Mouse (Mus musculus): ENCODE results near the gene Nifk.
A peak's percentile ranks its signal among the peaks of the same experiment; 100 is the strongest.

Gene Nifk

DNA sequence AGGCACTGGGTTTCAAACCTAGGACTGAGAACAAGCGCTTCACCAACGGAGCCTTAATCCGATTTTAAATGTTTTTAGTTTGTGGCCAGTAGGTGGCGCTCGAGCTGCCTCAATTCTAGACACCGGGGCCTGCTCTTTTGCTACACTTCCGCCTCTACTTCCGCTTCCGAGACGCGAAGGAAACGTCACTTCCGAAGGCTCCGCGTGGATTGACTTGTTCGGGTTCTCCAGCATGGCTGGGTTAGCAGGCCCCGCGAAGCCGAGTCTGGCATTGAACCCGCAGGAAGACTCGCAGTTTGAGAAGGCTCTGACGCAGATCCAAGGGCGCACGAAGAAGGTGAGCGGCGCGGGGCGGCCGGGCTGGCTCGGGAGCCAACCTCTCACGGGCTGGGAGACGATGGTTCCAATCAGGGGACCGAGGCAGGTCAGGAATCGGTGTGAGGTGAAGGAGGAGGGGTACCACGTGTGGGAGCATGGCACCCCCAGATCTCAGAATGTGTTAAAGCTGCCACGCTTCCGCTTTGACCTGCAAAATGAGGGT is at the start of gene Nifk:
TSS of gene Nifk (plus strand) at position 179 of the 541 bp plus-strand sequence.
- peak; percentile 100 for ATAC-seq (ENCODE audit: low TSS enrichment)

DNA sequence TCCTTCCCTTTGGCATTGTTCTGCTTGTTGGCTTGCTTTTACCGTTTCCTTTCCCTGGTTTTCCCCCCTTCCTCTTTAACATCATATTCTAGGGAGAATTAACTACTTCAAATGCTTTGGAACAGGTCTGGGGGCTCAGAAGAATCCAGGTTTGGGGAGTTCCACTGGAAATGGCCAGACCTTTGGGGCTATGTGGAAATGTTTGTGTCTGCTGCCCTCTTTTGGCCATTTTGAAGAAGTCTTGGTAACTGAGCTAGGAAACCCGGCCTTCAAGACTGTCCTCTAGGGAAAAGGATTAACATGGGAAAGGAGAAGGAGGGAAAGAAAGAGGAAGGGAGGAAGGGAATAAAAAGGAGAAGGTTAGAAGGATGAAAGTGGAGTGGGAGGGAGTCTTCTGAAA is 46.5 kb upstream of the Nifk start:
- ATAC-seq (ENCODE audit: low TSS enrichment) = peak; percentile 90

DNA sequence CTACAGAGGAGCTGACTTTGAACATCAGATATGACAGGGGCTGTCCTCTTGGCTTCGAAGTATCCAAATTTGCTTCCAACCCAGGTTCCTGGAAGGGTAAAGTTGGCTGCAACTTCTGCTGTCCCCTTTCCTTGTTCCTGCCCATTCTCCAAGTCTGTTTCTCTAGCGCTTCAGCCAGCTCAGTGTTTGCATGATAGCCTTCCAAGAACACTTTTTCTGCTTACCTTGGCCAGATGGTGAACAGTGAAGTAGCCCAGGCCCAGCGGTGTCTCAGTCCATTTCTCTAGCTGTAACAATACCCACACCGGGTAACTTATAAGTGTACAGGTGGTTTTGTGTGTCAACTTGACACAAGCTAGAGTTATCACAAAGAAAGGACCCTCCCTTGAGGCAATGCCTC is 29.3 kb upstream of the Nifk start:
- ATAC-seq (ENCODE audit: low TSS enrichment) = no peak

DNA sequence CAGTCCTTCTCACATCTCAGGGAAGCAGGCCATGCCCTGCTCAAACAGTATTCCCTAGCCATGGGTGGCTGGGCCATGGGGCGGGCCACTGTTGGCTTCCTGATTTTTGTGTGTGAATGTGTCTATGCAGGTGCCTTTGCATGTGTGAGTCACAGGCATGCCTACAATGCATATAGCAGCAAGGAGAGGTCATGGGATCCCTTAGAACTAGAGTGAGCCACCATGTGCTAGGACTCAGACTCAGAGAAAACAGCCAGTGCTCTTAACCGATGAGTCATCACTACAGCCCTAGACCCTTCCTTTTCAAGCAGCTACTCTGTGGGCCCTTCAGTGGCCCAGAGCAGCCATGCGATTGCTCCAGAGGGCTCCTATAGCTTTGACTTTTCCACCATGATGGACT is 27.4 kb upstream of the Nifk start:
- ATAC-seq (ENCODE audit: low TSS enrichment) = no peak; the same call in 1 of the 2 replicates

DNA sequence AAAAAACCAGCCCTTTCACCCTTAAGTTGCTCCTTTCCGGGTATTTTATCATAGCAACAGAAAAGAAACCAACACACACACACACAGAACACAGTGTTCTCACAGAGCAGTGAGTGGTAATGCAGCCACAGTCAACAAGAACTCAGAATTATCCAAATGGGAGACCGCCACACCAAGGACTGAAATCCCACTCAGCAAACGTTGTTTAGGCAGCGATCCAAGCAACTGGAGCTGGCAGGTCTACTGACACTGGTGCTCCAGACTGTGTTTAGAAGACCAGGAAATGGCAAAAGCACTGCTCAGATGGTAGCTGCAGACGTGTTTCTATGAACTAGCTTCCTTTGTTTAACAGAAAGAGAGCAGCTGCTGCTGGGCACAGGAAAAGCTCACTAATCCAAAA is 26.8 kb upstream of the Nifk start:
- no peak for ATAC-seq (ENCODE audit: low TSS enrichment)

DNA sequence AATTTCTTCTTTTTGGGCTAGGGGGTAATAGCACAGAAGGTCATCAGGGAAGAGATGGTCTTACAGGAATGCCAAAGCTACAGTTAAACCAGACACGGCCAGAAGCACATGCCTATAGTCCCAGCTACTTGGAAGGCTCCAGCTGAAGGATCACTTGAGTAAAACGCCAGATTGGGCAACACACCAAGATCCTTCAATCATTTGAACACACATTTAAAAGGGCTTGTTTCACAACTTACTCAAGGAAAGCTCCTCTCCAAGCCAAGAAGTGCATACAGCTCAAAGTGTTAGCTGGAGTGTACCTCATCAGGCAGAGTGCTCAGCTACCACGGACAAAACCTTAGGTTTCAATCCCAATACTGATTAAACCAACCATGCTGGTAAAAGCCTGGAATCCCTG is 25.0 kb upstream of the Nifk start:
- ATAC-seq (ENCODE audit: low TSS enrichment) = no peak

DNA sequence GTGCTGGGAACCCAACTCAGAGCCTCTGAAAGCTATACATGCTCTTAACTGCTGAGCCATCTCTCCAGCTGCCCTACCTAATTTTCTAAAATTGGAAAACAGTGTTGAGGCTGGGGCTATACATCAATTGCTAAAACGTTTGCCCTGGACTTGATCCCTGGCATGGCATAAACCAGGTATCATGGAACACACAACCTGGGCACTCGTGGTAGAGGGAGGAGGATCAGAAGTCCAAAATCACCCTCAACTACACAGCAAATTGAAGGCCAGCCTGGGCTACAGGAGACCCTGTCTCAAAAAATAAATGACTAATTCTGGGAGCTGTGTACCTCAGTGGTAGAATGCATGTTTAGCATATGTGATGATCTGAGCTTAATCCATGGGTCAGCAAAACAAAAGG is 23.9 kb upstream of the Nifk start:
- no peak for ATAC-seq (ENCODE audit: low TSS enrichment)

DNA sequence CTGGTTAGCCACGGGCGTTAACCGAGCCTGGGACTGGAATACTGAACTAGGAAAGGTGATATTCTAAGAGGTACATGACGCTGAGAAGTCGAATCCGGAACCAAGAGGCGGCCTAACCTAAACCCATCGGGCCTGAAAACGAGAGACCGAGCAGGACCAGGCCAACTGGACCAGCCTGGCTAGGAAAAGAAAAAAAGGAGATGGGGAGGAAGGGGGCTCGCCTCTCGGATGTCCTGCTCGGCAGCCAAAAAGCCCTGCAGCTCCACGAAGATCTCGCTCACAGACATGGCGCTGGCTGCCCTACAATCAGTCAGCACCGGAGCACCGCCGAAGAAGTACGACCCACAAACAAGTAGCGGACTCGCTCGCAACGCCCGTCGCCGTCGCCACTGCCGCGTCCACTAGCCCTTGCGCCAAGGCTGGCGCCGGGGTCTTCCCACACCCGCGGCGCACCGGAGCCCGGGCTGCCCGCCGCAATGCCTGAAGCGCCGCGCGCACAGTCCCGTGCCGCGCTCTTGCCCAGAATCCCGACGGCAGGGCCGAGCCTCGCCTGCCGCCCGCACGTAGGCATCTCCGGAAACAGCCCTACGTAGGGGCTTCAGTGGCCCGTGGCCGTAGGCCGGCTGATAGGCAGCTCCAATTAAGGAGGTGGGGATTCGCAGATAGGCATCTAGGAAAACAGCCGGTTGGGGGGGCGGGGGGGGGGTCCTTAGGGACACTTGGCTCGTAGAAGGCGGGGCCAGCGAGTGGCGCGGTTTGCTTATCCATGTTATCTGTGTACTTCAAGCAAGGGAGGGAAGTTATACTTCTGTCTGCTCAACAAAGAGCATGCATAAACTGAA is 10.6 kb upstream of the Nifk start:
- peak; percentile 97 for ATAC-seq (ENCODE audit: low TSS enrichment)

DNA sequence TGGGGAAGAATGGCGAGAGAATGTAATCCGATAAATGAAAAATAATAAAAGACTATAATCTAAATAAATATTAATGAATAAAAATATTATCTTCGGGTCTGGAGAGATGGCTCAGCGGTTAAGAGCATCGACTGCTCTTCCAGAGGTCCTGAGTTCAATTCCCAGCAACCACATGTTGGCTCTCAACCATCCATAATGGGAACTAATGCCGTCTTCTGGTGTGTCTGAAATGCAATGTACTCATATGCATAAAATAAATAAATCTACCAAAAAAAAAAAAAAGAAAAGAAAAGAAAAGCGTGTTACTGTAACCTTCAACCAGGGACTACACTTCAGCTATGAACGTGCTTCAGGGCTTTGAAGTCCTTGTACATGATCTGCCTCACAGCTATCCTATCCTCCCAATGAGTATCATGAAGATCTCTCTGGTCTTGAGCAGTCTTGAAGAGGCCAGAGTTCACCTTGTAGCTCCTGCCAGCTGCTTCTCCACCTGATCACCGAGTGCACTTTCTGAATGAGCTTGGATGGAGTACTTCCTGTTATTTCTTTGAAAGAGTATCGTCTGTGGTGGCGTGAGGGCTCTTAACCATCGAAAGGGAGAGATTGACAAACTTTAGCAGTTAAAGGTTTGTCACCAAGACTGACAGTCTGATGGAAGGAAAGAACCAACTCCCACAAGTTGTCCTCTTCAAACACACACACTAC is 9.9 kb upstream of the Nifk start, which contains the start of gene Tsn:
TSS of gene Tsn (minus strand) at position 118 of the 705 bp plus-strand sequence.
- no peak for ATAC-seq (ENCODE audit: low TSS enrichment)

DNA sequence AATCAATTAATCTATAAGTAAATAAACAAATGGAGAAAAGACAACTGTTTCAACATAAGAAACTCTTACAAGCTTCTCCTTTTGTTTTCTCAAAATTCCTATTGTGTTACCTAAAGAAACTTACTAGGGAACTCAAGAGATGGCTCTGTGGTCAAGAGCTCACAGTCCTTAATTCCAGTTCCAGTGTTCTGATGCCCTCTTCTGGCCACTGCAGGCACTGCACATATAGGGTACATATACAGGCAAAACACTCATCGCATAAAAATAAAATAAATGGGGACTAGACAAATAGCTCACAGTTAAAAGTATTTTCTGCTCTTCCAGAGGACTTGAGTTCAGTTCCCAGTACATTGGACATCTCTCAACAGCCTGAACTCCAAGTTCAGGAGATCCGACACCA is 943 bp upstream of the Nifk start:
- no peak for ATAC-seq (ENCODE audit: low TSS enrichment)

DNA sequence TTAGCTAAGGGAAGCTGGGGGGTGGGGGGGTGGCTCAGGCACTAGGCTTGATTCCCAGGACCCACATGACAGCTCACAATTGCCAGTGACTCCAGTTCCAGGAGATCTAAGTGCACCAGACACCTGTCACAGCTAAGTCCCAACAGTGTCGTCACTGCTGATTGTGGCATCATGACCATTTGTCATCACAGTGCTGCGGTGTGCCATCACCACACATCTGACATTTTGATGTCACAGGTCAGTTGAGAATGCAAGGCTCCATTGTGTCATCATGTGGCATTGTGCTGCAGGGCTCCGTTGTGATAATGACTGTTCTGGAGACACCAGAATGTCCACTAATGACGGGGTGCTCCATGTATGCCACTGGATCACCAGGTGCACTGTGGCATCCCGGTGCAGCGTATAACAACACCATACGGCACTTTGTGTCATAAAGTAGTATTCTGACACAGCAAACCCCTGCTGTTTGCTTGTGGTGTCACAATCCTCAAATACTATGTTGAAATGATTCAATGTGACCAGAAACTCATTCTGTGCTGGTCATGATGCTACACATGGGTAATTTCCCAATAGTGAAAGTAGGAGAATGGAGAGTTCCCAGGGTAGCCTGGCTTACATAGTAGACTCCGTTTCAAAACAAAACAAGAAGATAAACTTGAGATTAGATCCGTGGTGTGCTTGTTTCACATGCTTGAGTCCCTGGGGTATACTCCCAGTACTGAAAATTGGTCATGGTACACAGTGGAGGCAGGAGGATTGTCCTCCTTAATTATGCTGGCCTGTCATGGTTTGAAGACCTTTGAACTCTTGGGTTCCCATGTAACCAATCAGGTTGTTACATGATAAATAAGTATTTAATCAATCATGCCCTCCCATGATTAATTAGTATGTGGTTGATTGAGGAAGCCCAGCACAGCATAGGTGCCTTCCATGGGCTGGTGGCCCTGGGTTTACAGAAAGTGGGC is 13.4 kb downstream of the Nifk start:
- no peak for ATAC-seq (ENCODE audit: low TSS enrichment)

DNA sequence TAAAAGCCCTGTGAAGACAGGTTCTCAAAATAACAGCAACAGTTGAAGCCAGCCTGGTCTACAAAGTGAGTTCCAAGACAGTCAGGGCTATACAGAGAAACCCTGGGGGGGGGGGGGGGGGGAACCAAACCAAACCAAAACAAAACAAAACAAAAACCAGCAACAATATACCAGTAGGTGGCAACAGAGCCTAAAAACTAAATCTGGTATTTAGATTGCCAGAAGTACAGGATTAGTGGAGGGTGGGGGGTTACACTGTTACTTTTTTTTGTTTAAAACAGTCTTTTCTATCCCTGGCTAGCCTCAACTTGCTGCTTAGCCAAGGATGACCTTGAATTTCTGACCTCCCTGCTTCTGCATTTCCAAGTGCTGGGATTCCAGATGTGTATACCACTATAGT is 14.2 kb downstream of the Nifk start:
- no peak for ATAC-seq (ENCODE audit: low TSS enrichment)

DNA sequence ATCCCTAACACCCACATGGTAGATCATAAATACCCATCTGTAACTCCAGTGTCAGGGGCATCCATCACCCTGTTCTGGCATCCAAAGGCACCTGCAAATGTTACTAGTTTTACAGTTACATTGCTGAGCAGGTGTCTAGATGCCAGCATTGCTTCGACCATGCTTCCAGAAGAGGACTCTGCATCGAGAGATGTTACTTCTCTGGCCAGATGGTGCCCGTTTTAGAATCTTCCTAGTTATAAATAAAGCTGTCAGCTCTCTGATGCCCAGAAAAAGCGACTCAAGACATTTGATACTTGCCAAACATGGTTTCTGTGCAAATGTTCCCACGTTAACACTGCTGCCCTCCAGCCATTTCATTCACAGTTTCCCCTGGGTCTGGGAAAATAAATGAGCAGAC is 16.3 kb downstream of the Nifk start:
- ATAC-seq (ENCODE audit: low TSS enrichment) = peak; percentile 97

DNA sequence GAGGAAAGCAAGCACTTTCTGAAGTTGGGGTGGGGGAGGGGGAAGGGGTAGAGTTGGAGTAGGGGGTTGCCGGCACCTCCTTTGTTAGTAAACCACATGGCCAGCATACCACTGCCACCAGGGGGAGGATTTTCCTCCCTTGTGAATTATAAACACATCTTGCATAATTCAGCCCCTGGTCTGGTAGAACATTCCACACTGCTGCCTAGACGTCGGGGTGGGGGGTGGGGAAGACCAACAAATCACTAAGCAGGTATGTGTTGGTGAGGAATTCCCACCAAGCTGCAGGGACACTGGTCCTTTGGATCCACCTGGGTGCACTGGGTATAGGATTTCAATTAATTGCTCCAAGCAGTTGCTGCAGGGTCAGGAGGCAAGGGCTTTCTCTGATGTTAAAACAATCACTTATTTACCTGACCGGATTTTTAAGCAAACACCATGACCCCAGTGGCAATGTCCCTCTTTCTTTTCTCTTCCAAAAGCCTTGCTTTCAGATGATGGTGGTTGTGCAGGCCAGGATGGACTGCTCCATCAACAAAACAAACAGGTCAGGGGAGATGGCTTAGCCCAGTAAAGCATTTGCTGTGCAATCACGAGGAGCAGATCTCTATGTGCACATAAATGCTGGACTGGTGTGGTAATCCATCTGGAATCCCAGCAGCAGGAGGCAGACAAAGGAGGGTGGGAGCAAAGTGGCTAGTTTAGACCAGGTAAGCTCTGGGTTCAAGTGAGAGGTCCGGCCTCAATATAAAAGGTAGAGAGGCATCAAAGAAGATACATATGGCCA is 22.2 kb downstream of the Nifk start:
- no peak for ATAC-seq (ENCODE audit: low TSS enrichment)

DNA sequence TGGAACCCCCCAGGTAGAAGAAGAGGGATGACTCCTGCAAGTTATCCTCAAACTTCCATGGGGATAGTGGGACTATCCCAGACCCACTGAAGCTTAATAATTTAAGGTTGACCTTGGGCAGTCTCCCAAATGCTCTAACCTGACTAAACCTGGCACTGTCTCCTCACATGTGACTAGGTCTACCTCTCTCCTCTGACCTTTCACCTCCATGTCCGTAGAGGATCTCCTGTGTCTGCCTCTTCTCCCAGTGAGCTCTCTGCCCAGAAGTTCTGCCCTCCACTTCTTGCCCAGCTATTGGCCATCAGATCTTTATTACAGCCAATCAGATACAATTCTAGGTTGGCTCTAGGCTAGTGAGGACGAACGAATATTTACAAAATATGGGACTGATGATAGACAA is 28.3 kb downstream of the Nifk start:
- no peak for ATAC-seq (ENCODE audit: low TSS enrichment)

DNA sequence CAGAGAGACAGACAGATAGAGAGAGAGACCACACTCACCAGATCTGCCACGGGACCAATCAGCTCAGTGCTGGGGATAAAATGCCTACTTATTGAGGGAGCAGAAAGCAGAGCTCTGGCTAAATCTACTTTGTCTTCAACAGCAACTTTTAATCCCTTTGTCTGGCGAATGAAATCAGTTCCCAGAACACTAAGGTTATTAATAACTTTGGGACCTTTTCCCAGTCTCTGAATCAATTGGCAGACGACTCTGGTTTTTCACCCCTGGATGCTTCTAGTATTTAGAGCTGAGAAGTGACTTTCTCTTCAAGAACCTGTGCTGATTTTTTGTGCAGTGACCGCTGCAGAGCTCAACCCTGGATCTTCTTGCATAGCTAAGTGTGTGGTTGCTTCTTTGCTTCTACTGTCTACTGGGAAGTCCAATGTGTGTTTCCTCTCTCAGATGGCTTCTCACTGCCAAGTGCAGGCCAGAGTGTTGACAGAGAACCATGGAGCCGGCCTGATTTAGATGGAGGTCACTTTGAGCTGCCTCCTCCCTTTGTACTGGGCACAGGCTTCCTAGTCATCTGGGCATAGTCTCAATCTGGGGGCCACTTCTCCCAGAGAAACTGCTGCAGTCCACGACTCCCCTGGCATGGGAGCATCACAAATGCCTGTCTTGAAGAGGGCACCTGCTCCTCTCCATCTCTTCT is 37.6 kb downstream of the Nifk start:
- ATAC-seq (ENCODE audit: low TSS enrichment) = peak; percentile 47

DNA sequence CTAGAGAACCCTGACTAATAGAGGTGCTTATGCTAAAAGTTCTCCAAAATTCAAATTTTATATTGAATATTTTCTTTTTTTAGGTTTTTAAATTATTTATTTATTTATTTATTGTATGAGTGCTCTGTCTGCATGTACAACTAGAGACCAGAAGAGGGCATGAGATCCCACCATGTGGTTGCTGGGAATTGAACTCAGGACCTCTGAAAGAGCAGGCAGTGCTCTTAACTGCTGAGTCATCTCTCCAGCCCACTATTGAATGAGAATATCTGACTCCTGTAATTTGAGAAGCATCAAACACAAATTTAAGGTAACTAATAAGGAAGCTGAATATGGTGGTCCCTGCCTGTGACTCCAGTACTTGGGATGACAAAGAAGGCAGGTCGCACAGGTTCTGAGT is 46.3 kb downstream of the Nifk start:
- no peak for ATAC-seq (ENCODE audit: low TSS enrichment)

DNA sequence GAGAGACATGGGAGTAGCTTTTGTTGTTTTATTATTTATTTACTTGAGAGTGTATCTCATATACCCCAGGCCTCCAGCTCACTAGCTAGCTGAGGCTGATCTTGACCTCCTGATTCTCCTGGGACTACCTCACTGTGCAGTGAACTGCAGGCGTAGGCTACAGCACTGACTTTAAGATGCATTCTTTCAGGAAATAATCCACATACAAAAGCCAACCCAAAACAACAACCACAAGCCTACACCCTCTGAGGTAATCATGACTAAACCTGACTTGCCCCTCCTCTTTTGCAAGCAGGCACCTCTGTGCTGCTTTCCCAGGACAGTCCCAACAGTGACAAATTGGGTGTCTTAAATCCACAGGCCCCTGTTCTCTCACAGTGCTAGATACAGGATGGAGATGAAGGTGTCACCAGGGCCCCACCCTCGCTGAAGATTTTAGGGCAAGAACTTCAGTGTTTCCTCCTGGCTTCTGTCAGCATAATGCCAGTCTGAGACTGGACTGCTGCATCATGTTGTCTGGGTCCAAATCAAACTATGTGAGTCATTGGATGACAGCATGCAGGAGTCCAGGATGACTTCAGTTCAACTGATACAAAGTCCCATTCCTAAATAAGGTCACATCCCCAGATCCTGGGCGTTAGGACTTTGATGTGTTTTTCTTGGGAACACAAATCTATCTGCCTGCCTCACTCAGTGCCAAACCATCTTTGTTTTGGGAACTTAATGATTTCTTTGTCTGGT is 47.3 kb downstream of the Nifk start:
- ATAC-seq (ENCODE audit: low TSS enrichment) = no peak

DNA sequence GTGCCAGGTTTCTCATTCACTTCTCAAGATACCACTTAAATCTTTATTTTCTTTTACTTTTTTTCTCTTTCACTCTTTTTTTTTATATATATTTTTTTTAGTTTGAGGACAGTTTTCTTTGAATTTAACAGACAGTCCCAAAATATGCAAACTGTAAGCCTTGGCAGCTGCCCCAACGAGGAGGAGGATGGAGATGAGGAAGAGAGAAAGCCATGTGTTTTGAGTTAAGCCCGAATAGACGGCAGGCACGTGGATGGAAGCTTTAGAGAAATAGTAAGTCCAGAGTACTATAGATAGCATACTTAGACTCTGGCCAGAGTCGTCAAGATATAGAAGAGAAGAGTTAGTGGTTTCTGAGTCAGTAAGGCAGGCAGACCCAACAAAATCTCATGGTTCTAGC is 56.1 kb downstream of the Nifk start:
- no peak for ATAC-seq (ENCODE audit: low TSS enrichment)
